Mouse (Mus musculus): Measurements from ENCODE around the gene Fastkd1. TPM values are rescaled to one million over a fixed set of nuclear protein-coding genes. Genes with fewer than 3 reads are reported as not detected.
"Not testable (repeated sequence)": the region's sequence is repeated elsewhere in the genome, so short reads cannot be mapped to it uniquely, and the experiment has no call there.

The Fastkd1 gene
- total RNA-seq, 2 experiments from 2014 or later: 16.0 to 16.2 TPM

DNA sequence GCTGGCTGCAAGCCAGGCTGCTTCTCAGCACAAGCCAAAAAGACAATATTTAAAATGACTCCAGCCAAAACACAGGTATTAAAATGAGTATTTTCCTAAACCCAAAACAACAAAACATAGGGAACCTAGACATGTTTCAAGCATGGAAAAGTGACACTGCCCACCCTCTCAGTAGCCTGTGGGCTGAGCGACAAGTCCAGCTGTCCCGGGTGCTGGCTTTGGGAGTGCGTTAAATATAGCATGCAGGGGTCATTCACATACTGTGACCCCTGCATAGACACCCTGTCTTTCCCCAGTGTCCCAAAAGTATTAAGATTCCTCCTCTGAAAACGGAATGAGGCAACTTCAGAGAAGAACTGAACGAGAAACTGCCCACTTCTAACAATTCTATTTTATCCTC lies 39.6 kb downstream of the Fastkd1 start:
- peak; percentile 50 for DNase-seq (ENCODE audit: low spot score)

DNA sequence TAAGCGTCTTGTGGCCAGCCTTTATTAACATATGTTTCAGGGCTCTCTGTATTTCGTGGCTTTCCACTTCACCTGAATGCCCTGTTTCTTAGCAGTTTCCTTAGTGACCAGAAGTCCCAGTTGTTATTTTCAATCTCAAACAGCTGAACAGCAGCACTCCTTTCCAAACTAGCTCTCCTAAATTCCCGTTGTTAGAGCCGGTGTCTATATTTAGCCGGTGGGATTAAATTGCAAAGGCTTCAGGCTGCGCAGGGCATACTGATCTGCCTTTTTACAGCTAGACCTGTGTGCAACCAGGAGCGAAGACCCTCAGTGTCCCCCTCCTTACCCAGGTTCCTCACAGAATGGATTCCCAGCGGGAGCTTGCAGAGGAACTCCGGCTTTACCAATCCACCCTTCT lies 43.5 kb downstream of the Fastkd1 start, which contains the start of gene Klhl41:
Klhl41 (plus strand) TSS at position 268 of the 400 bp plus-strand sequence.
- DNase-seq (ENCODE audit: low spot score): peak; percentile 63

- DNase-seq (ENCODE audit: low spot score): no peak
These were observed 44.9 kb downstream of the Fastkd1 start for GRCm38 (mm10) chr2:69668414-69668813.

DNA sequence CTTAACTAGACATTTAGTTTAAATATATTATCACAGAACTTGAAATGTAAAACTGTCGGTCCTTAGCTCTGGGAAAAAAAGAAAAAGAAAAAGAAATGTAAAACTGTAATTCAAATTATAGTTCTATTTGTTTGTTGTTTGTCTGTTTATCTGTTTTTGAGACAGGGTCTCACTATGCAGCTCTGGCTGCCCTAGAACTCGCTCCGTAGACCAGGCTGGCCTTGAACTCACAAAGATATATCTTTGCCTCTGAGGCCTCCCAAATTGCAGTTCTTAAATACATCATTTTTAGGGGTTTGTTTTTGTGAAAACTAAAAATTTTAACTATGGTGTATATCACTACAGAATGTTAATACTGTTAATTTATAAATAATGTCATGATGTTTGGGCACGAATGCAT lies 45.7 kb downstream of the Fastkd1 start:
- no peak for DNase-seq (ENCODE audit: low spot score)

- DNase-seq (ENCODE audit: low spot score): no peak
These were observed 49.4 kb downstream of the Fastkd1 start for GRCm38 (mm10) chr2:69663827-69664476.

DNA sequence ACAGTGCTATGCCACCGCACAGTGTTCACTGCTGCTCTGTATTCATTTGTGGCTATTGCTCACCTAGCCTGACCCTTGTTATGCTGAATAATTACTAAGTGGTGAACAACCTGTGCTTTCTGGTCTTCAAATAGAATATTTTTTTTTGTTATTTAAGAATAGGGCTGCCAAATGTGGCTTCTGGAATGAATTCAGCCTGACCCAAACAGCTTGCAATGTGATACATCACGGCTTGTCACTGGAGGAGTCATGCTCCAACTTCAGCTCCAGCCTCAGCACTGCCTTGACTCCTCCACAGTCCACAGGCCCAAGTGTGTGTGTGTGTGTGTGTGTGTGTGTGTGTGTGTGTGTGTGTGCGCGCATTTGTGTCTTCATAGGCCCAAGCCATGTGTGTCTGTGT lies 54.0 kb downstream of the Fastkd1 start:
- DNase-seq (ENCODE audit: low spot score): no peak

GRCm38 (mm10) chr2:69649716-69650115 lies 63.6 kb downstream of the Fastkd1 start:
- DNase-seq (ENCODE audit: low spot score): no peak

DNA sequence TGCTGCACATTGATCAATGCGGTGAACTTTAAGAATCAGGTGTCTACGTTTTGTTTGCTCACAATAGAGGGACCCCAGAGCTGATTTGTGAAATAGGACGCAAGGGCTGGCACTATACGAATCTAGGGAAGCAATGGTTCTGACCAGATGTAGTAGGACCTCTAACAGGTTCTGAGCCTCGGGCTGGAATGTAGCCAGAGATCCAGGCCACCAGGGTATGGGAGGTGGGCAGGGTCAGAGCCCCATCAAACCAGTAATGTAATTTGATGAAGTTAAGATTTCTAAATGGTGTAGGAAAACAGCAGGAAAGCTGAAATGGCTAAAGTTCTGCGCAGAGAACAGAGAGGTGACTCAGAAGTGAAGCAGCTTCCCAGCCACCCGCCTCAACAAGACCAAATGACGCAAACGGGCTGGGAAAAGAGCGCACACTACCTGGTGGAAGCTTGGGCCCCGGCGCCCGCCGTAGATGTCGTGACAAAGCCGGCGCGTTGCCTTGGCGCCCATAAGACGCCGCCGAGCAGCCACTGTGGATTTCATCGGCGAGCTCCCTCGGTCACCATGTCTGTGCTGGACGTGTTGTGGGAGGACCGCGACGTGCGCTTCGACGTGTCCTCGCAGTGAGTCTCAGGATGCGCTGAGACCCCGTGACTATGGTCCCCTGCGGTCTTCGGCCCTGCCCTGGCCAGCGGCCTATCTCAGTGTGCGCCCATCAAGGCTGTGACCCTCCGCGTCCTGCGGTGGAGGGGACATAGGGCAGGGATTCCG lies 66.4 kb downstream of the Fastkd1 start, which contains the start of gene Bbs5:
Bbs5 (plus strand) TSS at position 446 of the 765 bp plus-strand sequence.
- DNase-seq (ENCODE audit: low spot score): peak; percentile 90

DNA sequence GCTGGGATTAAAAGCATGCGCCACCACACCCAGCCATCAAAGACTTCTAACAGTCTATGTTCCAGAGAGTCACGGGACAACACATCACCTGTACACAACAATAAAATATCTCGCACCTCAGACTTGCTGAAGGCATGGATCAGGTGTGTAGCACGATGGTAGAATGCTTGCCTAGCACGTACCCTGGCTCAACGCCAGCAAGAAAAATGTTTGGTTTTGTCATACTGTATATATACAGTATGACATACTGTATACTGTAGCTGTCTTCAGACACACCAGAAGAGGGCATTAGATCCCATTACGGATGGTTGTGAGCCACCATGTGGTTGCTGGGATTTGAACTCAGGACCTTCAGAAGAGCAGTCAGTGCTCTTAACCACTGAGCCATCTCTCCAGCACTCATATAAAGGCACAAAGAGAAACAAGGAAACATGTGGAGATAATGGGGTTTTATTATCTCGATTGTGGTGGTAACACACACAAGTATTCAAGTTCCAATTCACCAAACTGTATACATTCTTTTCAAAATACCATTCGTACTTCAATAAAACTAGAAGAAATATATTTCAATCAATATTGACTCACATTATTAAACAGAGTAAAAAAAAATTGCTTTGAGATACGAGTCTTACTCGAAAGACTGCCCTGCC lies 68.2 kb downstream of the Fastkd1 start:
- DNase-seq (ENCODE audit: low spot score): no peak

DNA sequence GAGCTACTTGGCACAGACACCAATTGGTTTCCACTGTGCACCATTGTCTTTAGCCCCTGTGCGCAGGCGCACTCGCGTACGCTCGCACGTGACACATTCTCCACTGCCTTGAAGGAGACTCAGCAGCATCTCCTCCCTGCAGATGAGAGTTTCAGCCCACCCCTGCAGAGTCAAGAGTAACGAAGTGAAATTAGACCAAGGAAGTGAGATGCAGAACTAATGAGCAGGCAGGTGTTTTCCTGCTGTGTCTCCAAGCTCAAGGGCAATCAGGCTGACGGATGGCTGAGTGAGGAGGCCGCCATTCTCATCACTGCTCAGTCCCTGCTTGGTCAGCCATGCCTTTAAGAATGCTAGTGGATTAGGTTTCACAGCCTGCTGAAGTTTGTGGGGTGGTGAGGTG lies 73.2 kb downstream of the Fastkd1 start:
- DNase-seq (ENCODE audit: low spot score): no peak

- not testable (repeated sequence) for DNase-seq (ENCODE audit: low spot score)
These were observed 75.3 kb downstream of the Fastkd1 start for GRCm38 (mm10) chr2:69637989-69638388.

Other genes starting within 250 kb of the Fastkd1 start
- gene Lrp2, start 127.5 kb downstream of the Fastkd1 start, total RNA-seq (2021): under 1 TPM in 1 of 2 experiments, not detected in 1; 0.30 TPM
- 1 to 10 TPM; 3.4 TPM for gene Bbs5, start 66.3 kb downstream of the Fastkd1 start, total RNA-seq (2021)
- 100 to 1,000 TPM; 665 to 708 TPM for gene Klhl41, start 43.4 kb downstream of the Fastkd1 start, total RNA-seq (2021)
- 10 to 100 TPM; 29.0 to 34.0 TPM for gene Ppig, start 9.0 kb upstream of the Fastkd1 start, total RNA-seq (2021)
- under 1 TPM; 0.45 to 0.50 TPM for gene Ccdc173, start 76.1 kb upstream of the Fastkd1 start, total RNA-seq (2021)
- 10 to 100 TPM; 18.6 to 20.7 TPM for gene Phospho2, start 76.1 kb upstream of the Fastkd1 start, total RNA-seq (2021)
- gene Klhl23, start 108.4 kb upstream of the Fastkd1 start, total RNA-seq (2021): 10 to 100 TPM in 1 of 2 experiments, 1 to 10 TPM in 1; 6.8 to 14.5 TPM
- gene Ssb, start 148.0 kb upstream of the Fastkd1 start, total RNA-seq (2021): 10 to 100 TPM; 59.8 to 60.6 TPM
- 10 to 100 TPM; 14.2 to 15.8 TPM for gene Mettl5, start 172.1 kb upstream of the Fastkd1 start, total RNA-seq (2021)
- 100 to 1,000 TPM; 207 to 208 TPM for gene Ubr3, start 183.7 kb upstream of the Fastkd1 start, total RNA-seq (2021)